ENCODE assay signal across 14 mouse cellular contexts in genomic region chr9:77986153-77986795, GRCm38 (mm10).
DNase-seq lines count a peak whose midpoint lies in the region; ATAC-seq and TF ChIP-seq lines count a peak whose summit lies in the region.
"Had no signal": no experiment of that assay in that cellular context is flagged by ENCODE, and none has a peak within 500 bp of the region (broad histone marks: within the 10 kb centered on the region; RNA-seq: fewer than 3 reads in every experiment).

No protein-coding gene starts in this region.

- no peak; the same call in 1 of the 2 replicates for ATAC-seq in forebrain, postnatal 0 days

- H3K4me2 ChIP-seq in forebrain, postnatal 0 days (ENCODE audit: low read depth): no peak overlapping the region
- H3K4me2 ChIP-seq: embryonic facial prominence, embryonic 15.5 days; hindbrain, embryonic 14.5 days; lung, embryonic 15.5 days had no signal

- H3K27ac ChIP-seq in heart, embryonic 10.5 days: no peak overlapping the region
- no peak overlapping the region for H3K27ac ChIP-seq in forebrain, postnatal 0 days (ENCODE audit: low read depth, low read length)
- H3K27ac ChIP-seq: embryonic facial prominence, embryonic 15.5 days; hindbrain, embryonic 14.5 days; kidney, postnatal 0 days; lung, embryonic 15.5 days had no signal

- H3K4me1 ChIP-seq in heart, embryonic 10.5 days: peaks cover 22% of the 10 kb centered on the region
- H3K4me1 ChIP-seq in forebrain, postnatal 0 days (ENCODE audit: insufficient read depth): no peaks in the 10 kb centered on the region; the same call in 1 of the 2 replicates
- H3K4me1 ChIP-seq: lung, embryonic 15.5 days had no signal

- no peak for TF ChIP-seq CTCF in forebrain, postnatal 0 days (IDR thresholded peaks at IDR 0.05; ENCODE audit: low read depth)

- H3K9me3 ChIP-seq in heart, embryonic 10.5 days: no peaks in the 10 kb centered on the region
- no peaks in the 10 kb centered on the region for H3K9me3 ChIP-seq in forebrain, postnatal 0 days (ENCODE audit: low read length)
- H3K9me3 ChIP-seq: embryonic facial prominence, embryonic 15.5 days; lung, embryonic 15.5 days had no signal

- H3K4me3 ChIP-seq in heart, embryonic 10.5 days: no peak overlapping the region
- H3K4me3 ChIP-seq in forebrain, postnatal 0 days (ENCODE audit: low read depth, low read length): no peak overlapping the region
- H3K4me3 ChIP-seq: embryonic facial prominence, embryonic 15.5 days; lung, embryonic 15.5 days had no signal

- H3K9ac ChIP-seq in forebrain, postnatal 0 days: no peak overlapping the region
- H3K9ac ChIP-seq: embryonic facial prominence, embryonic 15.5 days; hindbrain, embryonic 14.5 days; lung, embryonic 15.5 days had no signal

- H3K36me3 ChIP-seq in heart, embryonic 10.5 days: peaks cover 33% of the 10 kb centered on the region
- H3K36me3 ChIP-seq in forebrain, postnatal 0 days (ENCODE audit: insufficient read depth): peaks cover 16% of the 10 kb centered on the region

- DNase-seq in heart, adult 11 months: peak; percentile 94
- DNase-seq in heart, embryonic 10.5 days (ENCODE audit: low spot score): no peak
- peak; percentile 21 to 23 for DNase-seq in urinary bladder, adult 18-20 months (ENCODE audit: low spot score in 2 of 2)
- no peak for DNase-seq in urinary bladder, adult 2 months (ENCODE audit: low spot score)
- peak; percentile 13 for DNase-seq in forebrain, postnatal 0 days
- DNase-seq in kidney, postnatal 25 days: no peak
- no peak for DNase-seq in kidney, postnatal 10 days
- DNase-seq: adrenal gland, adult 8-10 months; cerebellum, adult 11-12 months; spleen, adult 18-20 months had no signal

- no peaks in the 10 kb centered on the region for H3K27me3 ChIP-seq in heart, embryonic 10.5 days (ENCODE audit: insufficient read depth, poor library complexity, severe bottlenecking)
- no peaks in the 10 kb centered on the region for H3K27me3 ChIP-seq in forebrain, postnatal 0 days (ENCODE audit: insufficient read depth, low read length)
- H3K27me3 ChIP-seq: embryonic facial prominence, embryonic 15.5 days; lung, embryonic 15.5 days had no signal

- WGBS in heart, embryonic 10.5 days: 62% methylated on average over 8 of the region's 8 CpGs
- 53% methylated on average over 8 of the region's 8 CpGs for WGBS in forebrain, postnatal 0 days

Comparison
In these comparisons a context has a peak if more than half of its experiments do, and no peak if none do; other contexts are left out.
1. DNase-seq: peak in heart, adult 11 months (single experiment), urinary bladder, adult 18-20 months (2 of 2) and forebrain, postnatal 0 days (single experiment); none in heart, embryonic 10.5 days (single experiment), urinary bladder, adult 2 months (single experiment), kidney, postnatal 25 days (0 of 2) and kidney, postnatal 10 days (single experiment).